Comparison of ENCODE assay signal across 8 mouse cellular contexts in genomic region chr11:67112019-67112850, GRCm38 (mm10). TPM values are rescaled to one million over a fixed set of nuclear protein-coding genes. Genes with fewer than 3 reads are reported as not detected.
DNase-seq lines count a peak whose midpoint lies in the region; ATAC-seq and TF ChIP-seq lines count a peak whose summit lies in the region.

No protein-coding gene starts in this region.

- 29% methylated on average over 11 of the region's 11 CpGs for WGBS in forebrain, postnatal 0 days

- no peak overlapping the region for H3K9ac ChIP-seq in forebrain, postnatal 0 days

- peak; percentile 85 for DNase-seq in gastrocnemius, adult 18-20 months (ENCODE audit: low spot score)
- no peak for DNase-seq in gastrocnemius, postnatal 25 days
- peak; percentile 87 for DNase-seq in ES-CJ7 (ENCODE audit: low read depth, low spot score)
- DNase-seq in c-Kit-positive CD71-positive TER-119-negative erythroid progenitor cells, embryonic 14.5 days (ENCODE audit: low read depth), result peak; percentile 45
- peak; percentile 78 for DNase-seq in forebrain, postnatal 0 days
- peak; percentile 60 for DNase-seq in kidney, adult 9 months
- DNase-seq in lung, postnatal 10 days, result peak; percentile 82
- DNase-seq in right cerebral cortex, postnatal 14 days, result peak; percentile 86

- ATAC-seq in forebrain, postnatal 0 days, result peak; percentile 32; the same call in 1 of the 2 replicates

- no peak overlapping the region for H3K4me2 ChIP-seq in forebrain, postnatal 0 days (ENCODE audit: low read depth)

- H3K27ac ChIP-seq in forebrain, postnatal 0 days (ENCODE audit: low read depth, low read length), result no peak overlapping the region

- H3K27me3 ChIP-seq in forebrain, postnatal 0 days (ENCODE audit: insufficient read depth, low read length), result no peaks in the 10 kb centered on the region

- H3K36me3 ChIP-seq in forebrain, postnatal 0 days (ENCODE audit: insufficient read depth), result no peaks in the 10 kb centered on the region

- H3K4me3 ChIP-seq in forebrain, postnatal 0 days (ENCODE audit: low read depth, low read length), result no peak overlapping the region

- no peaks in the 10 kb centered on the region for H3K9me3 ChIP-seq in forebrain, postnatal 0 days (ENCODE audit: low read length)

- no peaks in the 10 kb centered on the region for H3K4me1 ChIP-seq in forebrain, postnatal 0 days (ENCODE audit: insufficient read depth)

- peak; percentile 78 for TF ChIP-seq CTCF in forebrain, postnatal 0 days (IDR thresholded peaks at IDR 0.05; ENCODE audit: low read depth)

RNA-seq across cellular contexts. Expression of gene Myh3, which starts 34.1 kb away (rescaled TPM):
- 10 to 100 TPM in 1 of 2 experiments, 1 to 10 TPM in 1; 9.5 to 15.9 TPM for total RNA-seq in gastrocnemius, adult 18-20 months (2021)
- 10 to 100 TPM; 11.9 to 13.1 TPM for total RNA-seq in gastrocnemius, postnatal 25 days (2021)
- 0.24 and 0.54 TPM in 2 replicates for total RNA-seq in forebrain, postnatal 0 days (2014; rRNA removed)
- 0.15 and 0.24 TPM in 2 replicates for polyA plus RNA-seq in forebrain, postnatal 0 days (2015; fragmentation: Nextera tagmentation; extraction: Ambion mirVana)

RNA-seq across cellular contexts. Expression of gene Myh2, which starts 58.6 kb away (rescaled TPM):
- total RNA-seq in gastrocnemius, adult 18-20 months (2021), result 1,000 to 10,000 TPM; 2,421 to 2,564 TPM
- total RNA-seq in gastrocnemius, postnatal 25 days (2021), result 1,000 to 10,000 TPM; 1,544 to 1,819 TPM
- total RNA-seq in forebrain, postnatal 0 days (2014; rRNA removed), result 0.31 and 0.33 TPM in 2 replicates
- 0.14 and 0.18 TPM in 2 replicates for polyA plus RNA-seq in forebrain, postnatal 0 days (2015; fragmentation: Nextera tagmentation; extraction: Ambion mirVana)

RNA-seq across cellular contexts. Expression of gene Sco1, which starts 59.8 kb away (rescaled TPM):
- total RNA-seq in gastrocnemius, adult 18-20 months (2021), result 1 to 10 TPM; 7.0 to 7.7 TPM
- total RNA-seq in gastrocnemius, postnatal 25 days (2021), result 1 to 10 TPM; 7.2 to 7.3 TPM
- 16.0 and 18.3 TPM in 2 replicates for total RNA-seq in forebrain, postnatal 0 days (2014; rRNA removed)
- 11.9 and 13.9 TPM in 2 replicates for polyA plus RNA-seq in forebrain, postnatal 0 days (2015; fragmentation: Nextera tagmentation; extraction: Ambion mirVana)

RNA-seq across cellular contexts. Expression of gene Adprm, which starts 59.8 kb away (rescaled TPM):
- 1 to 10 TPM; 6.5 to 8.2 TPM for total RNA-seq in gastrocnemius, adult 18-20 months (2021)
- 1 to 10 TPM; 6.9 to 8.9 TPM for total RNA-seq in gastrocnemius, postnatal 25 days (2021)
- 22.2 and 23.2 TPM in 2 replicates for total RNA-seq in forebrain, postnatal 0 days (2014; rRNA removed)
- 24.6 and 26.3 TPM in 2 replicates for polyA plus RNA-seq in forebrain, postnatal 0 days (2015; fragmentation: Nextera tagmentation; extraction: Ambion mirVana)

Comparison
In these comparisons a context has a peak if more than half of its experiments do, and no peak if none do; other contexts are left out.
1. RNA of gene Myh2, which starts 58.6 kb away (total RNA-seq): 2,421 to 2,564 TPM in gastrocnemius, adult 18-20 months and 1,544 to 1,819 TPM in gastrocnemius, postnatal 25 days; 0.31 to 0.33 TPM in forebrain, postnatal 0 days; every median in the first group is over 1,000 times any median in the second.